Mouse (Mus musculus): Measurements from ENCODE around the gene Kcnc4. TPM values are rescaled to one million over a fixed set of nuclear protein-coding genes. Genes with fewer than 3 reads are reported as not detected.

Gene Kcnc4
- polyA plus RNA-seq, 1 experiment from 2014 or later, result 0.08 TPM

DNA sequence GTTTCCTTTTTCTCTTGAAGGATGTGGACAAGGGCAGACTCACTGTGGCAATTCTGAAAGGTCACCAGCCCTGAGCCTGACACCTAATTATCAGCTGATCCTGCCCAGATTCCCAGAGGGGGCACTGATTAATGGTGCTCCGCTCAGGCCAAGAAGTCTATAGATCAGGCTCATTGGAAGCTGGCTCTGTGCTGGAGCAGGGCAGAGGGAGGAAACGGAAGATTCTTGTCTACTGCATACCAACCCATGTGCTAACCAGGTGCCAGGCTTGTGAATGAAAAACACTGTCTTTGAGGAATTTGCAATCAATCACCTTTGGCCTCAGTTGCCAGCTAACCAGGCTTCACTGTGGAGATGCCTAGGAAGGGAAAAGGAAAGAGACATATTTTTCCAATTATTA, 39.2 kb downstream of the Kcnc4 start:
- 47% methylated on average over 2 of the region's 2 CpGs for WGBS
- H3K4me2 ChIP-seq, result no peak overlapping the region
- H3K4me1 ChIP-seq (replicated peaks), result no peaks in the 10 kb centered on the region
- no peak overlapping the region for H3K9ac ChIP-seq
- H3K27me3 ChIP-seq, result no peaks in the 10 kb centered on the region
- no peak for ATAC-seq (replicated peaks; ENCODE audit: insufficient number of reproducible peaks, insufficient read depth, low FRiP score, low read depth)
- H3K4me3 ChIP-seq, result no peak overlapping the region
- no peaks in the 10 kb centered on the region for H3K36me3 ChIP-seq
- H3K9me3 ChIP-seq (replicated peaks), result no peaks in the 10 kb centered on the region
- no peak overlapping the region for H3K27ac ChIP-seq

DNA sequence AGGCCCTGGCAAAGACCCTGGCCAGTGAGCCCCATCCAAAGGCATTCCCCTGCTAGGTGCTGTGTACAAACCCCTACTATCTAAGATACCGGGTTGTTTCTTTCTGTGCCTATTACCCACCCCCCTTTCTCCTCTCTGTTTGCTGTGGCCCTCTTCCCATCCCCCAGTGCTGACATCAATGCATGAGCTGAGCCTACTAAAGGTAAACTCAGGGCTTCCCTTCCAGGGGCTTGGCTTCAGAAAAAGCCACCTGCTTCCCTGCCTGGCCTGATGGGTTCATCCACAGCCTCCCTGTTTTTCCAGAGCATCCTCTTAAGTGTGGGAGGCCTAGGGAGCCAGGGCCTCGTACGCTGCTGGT, 42.1 kb downstream of the Kcnc4 start:
- H3K27ac ChIP-seq, result no peak overlapping the region
- ATAC-seq (replicated peaks; ENCODE audit: insufficient number of reproducible peaks, insufficient read depth, low FRiP score, low read depth), result no peak
- 72% methylated on average over 3 of the region's 3 CpGs for WGBS

DNA sequence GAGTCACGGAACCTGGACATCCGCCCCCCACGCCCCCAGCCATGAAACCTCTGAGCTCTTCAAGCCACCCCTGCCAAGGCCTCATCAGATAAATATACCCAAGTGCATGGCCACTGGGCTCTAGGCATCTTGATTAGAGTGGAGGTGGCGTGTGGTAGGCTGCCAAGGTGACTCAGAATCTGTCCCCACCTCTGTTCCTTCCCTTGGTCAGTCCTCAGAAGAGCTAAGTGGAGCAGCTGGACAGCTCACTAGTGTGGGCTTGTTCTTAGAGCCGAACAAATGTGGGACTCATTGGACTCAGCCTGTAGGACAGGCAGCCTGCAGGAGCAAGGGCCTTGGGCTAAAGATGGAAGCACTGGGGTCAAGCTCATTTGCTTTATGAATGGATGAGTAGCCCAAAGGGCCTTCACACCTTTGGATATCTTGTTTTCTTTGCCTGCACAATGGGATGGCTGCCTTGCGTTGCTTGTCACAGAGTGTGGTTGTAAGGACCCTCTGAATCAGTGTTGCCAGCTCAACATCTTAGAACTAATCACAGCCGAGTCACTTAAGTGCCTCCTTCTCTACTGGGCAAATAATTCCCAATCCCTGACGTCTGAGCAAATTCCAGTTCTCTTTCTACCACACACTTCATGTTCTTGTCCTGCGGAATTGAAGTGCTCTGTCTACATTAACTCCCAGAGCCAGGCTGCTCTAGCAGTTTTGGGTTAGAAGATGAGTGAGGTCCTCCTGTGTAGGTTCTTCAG, 42.6 kb downstream of the Kcnc4 start:
- ATAC-seq (replicated peaks; ENCODE audit: insufficient number of reproducible peaks, insufficient read depth, low FRiP score, low read depth), result no peak
- Histone ChIP-seq H3K36me3 (no peaks in the 10 kb centered on the region), H3K4me1 (replicated peaks) (peaks cover 4% of the 10 kb centered on the region), H3K4me3 (no peak overlapping the region), H3K27ac (no peak overlapping the region), H3K9me3 (replicated peaks) (no peaks in the 10 kb centered on the region), H3K27me3 (peaks cover 5% of the 10 kb centered on the region; the same call in 1 of the 2 replicates), H3K9ac (no peak overlapping the region), H3K4me2 (no peak overlapping the region)
- WGBS, result 76% methylated on average over 9 of the region's 9 CpGs

More for the DNA sequence above, 42.1 kb downstream of the Kcnc4 start:
- Histone ChIP-seq H3K4me1 (replicated peaks) (no peaks in the 10 kb centered on the region), H3K4me3 (no peak overlapping the region), H3K9me3 (replicated peaks) (no peaks in the 10 kb centered on the region), H3K27me3 (peaks cover 5% of the 10 kb centered on the region; the same call in 1 of the 2 replicates), H3K9ac (no peak overlapping the region), H3K36me3 (no peaks in the 10 kb centered on the region), H3K4me2 (no peak overlapping the region)

DNA sequence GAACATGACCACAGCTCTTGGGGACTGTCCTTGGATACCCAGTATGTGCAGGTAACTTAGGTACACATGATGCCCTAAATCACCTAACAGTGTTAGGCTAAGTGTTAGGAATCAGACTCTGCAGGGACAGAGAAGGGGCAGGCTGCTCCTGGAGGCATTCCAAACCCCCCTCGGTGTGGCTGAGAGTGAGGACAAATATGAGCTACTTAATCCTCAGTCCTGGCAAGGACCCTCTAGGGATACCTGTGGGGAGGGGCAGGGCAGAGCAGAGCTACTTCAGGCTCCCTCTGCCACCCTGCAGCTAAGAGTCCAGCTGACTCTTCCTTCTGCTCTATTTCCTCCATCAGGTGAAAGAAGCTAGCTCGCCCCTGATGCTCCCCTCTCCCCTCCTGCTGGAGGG, 46.3 kb downstream of the Kcnc4 start:
- H3K36me3 ChIP-seq, result no peaks in the 10 kb centered on the region
- ATAC-seq (replicated peaks; ENCODE audit: insufficient number of reproducible peaks, insufficient read depth, low FRiP score, low read depth), result no peak
- no peaks in the 10 kb centered on the region for H3K9me3 ChIP-seq (replicated peaks)
- peaks cover 8% of the 10 kb centered on the region for H3K4me1 ChIP-seq (replicated peaks)
- H3K27ac ChIP-seq, result no peak overlapping the region
- no peak overlapping the region for H3K4me3 ChIP-seq
- peaks cover 5% of the 10 kb centered on the region; the same call in 1 of the 2 replicates for H3K27me3 ChIP-seq
- no peak overlapping the region for H3K9ac ChIP-seq
- H3K4me2 ChIP-seq, result no peak overlapping the region
- WGBS, result 33% methylated on average over 2 of the region's 2 CpGs

DNA sequence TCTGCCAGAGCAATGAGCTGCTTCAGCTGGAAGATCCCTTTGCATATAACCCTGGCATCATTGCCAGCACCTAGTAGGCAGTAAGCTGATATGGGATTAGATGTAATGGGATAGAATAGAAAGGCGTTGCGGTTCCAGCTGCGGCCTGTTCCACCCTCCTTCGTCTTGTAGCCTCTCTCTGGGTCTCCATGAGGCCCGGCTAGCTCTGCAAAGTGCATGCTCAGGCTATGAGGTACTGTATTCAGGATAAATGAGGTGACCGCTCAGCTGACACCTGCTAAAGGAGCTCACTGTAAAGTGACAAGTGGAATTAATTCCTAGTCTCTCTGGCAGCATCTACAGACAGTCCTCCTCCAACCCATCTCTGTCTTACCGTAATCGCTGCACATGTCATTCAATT, 46.8 kb downstream of the Kcnc4 start:
- peaks cover 5% of the 10 kb centered on the region; the same call in 1 of the 2 replicates for H3K27me3 ChIP-seq
- ATAC-seq (replicated peaks; ENCODE audit: insufficient number of reproducible peaks, insufficient read depth, low FRiP score, low read depth), result no peak
- peaks cover 8% of the 10 kb centered on the region for H3K4me1 ChIP-seq (replicated peaks)
- 80% methylated on average over 8 of the region's 8 CpGs for WGBS
- no peak overlapping the region for H3K27ac ChIP-seq
- H3K4me3 ChIP-seq, result no peak overlapping the region
- no peak overlapping the region for H3K9ac ChIP-seq
- H3K36me3 ChIP-seq, result no peaks in the 10 kb centered on the region
- no peaks in the 10 kb centered on the region for H3K9me3 ChIP-seq (replicated peaks)
- H3K4me2 ChIP-seq, result no peak overlapping the region

DNA sequence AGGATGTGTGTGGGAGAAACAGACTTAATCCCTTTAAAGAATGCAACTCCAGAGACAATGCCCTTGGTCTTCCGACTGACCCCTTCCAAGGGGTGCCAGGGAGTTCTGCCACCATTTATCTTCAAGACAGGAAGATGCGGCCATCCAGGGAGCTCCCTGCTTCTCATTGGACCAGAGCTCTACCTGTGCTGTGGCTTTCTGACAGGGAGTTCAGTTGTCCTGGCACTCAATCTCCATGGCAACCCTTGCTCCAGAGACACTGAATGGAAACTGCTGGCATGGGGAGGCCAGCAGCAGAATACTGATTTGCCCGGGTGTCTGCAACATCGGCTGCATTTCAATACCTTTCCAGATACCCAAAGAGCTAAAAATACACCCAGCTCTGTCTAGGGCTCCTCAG, 47.7 kb downstream of the Kcnc4 start:
- 28% methylated on average over 4 of the region's 4 CpGs for WGBS
- Histone ChIP-seq H3K27ac (no peak overlapping the region), H3K9me3 (replicated peaks) (no peaks in the 10 kb centered on the region), H3K4me3 (no peak overlapping the region), H3K9ac (no peak overlapping the region), H3K27me3 (peaks cover 5% of the 10 kb centered on the region; the same call in 1 of the 2 replicates), H3K4me2 (no peak overlapping the region), H3K4me1 (replicated peaks) (peaks cover 8% of the 10 kb centered on the region), H3K36me3 (no peaks in the 10 kb centered on the region)
- no peak for ATAC-seq (replicated peaks; ENCODE audit: insufficient number of reproducible peaks, insufficient read depth, low FRiP score, low read depth)

DNA sequence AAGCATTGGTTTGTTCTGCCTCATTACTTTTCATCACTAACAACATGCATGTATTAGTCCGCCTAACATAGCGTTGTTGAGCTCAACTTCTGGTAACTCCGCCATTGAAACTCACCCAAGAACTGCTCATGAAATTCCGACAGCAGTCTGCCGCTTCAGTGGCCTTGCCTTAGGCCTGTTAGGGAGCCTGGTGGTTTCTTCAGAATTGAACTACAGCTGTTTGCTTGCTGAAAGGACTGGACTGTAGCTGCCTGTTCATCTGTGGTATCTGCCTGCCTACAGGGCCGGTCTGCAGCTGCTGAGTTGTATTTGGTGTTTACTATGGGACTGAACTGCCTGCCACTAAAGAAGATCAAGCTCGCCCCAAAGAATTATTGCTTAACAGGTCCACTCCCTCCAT, 58.0 kb downstream of the Kcnc4 start:
- no peaks in the 10 kb centered on the region for H3K9me3 ChIP-seq (replicated peaks)
- no peak overlapping the region for H3K4me3 ChIP-seq
- no peaks in the 10 kb centered on the region for H3K27me3 ChIP-seq
- WGBS, result 88% methylated on average over 7 of the region's 7 CpGs
- H3K27ac ChIP-seq, result no peak overlapping the region
- H3K36me3 ChIP-seq, result no peaks in the 10 kb centered on the region
- H3K4me1 ChIP-seq (replicated peaks), result no peaks in the 10 kb centered on the region
- ATAC-seq (replicated peaks; ENCODE audit: insufficient number of reproducible peaks, insufficient read depth, low FRiP score, low read depth), result no peak
- no peak overlapping the region for H3K4me2 ChIP-seq
- H3K9ac ChIP-seq, result no peak overlapping the region

DNA sequence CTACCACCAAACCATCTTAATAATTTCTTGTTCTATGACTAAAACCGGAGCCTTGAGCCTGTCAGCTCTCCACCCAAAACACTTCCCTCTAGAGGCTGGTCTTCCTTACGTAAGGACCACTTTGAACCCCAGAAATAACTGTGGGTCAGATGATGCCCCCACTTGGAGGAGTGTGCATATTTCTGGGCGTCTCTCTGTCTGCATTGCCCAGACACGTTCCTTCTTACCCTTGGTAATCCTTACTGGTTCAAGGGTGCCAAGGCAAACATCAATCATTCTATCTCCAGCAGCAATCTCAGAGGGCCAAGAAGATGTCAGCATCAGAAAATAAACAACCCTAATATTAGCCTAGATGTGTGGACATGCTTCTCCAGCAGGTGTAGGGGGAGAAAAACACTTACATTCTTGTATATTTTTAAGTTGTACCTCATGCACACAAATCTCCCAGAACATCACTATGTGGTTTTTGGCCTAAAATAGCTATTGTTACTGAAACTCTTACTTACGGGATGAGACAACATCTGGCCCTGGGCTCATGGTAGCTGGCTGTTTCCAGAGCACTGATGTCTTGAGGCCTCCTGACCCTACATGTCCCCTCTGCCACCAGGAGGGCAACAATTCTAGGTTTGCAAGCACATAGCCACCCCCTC, 59.2 kb downstream of the Kcnc4 start:
- Histone ChIP-seq H3K4me3 (no peak overlapping the region), H3K4me2 (no peak overlapping the region), H3K4me1 (replicated peaks) (no peaks in the 10 kb centered on the region), H3K9ac (no peak overlapping the region), H3K27me3 (no peaks in the 10 kb centered on the region), H3K9me3 (replicated peaks) (no peaks in the 10 kb centered on the region), H3K27ac (no peak overlapping the region), H3K36me3 (no peaks in the 10 kb centered on the region)
- ATAC-seq (replicated peaks; ENCODE audit: insufficient number of reproducible peaks, insufficient read depth, low FRiP score, low read depth), result no peak
- WGBS, result 66% methylated on average over 5 of the region's 5 CpGs

DNA sequence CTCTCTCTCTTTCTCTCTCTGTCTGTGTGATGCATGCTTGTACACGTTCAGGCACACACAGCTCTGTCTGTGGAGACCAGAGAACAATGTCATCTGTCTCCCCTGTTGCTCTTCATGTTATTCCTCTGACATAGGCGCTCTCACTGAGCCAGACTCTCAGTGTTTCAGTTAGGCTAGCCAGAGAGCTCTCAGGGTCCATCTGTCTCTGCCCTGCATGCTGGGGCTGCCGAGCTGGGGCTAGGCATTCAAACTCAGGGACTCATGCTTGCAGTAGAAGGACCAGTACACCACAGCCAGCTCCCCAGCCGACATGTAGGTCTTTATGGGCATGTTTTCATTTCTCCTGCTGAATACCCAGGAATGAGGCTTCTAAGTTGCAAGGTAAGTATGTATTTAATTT, 68.2 kb downstream of the Kcnc4 start:
- H3K9ac ChIP-seq, result no peak overlapping the region
- H3K27ac ChIP-seq, result no peak overlapping the region
- H3K4me1 ChIP-seq (replicated peaks), result no peaks in the 10 kb centered on the region
- H3K4me3 ChIP-seq, result no peak overlapping the region
- no peaks in the 10 kb centered on the region for H3K9me3 ChIP-seq (replicated peaks)
- ATAC-seq (replicated peaks; ENCODE audit: insufficient number of reproducible peaks, insufficient read depth, low FRiP score, low read depth), result no peak
- H3K4me2 ChIP-seq, result no peak overlapping the region
- H3K27me3 ChIP-seq, result 0 out of 2 replicates have a peak, but pooled peaks cover 2% of the 10 kb centered on the region
- no peaks in the 10 kb centered on the region for H3K36me3 ChIP-seq
- 51% methylated on average over 4 of the region's 4 CpGs for WGBS

Other genes with a start within 250 kb of the Kcnc4 start
- gene Cym, start 237.8 kb downstream of the Kcnc4 start, polyA plus RNA-seq (2015; fragmentation: Nextera tagmentation; extraction: Ambion mirVana), result 5.2 and 6.3 TPM in 2 replicates
- 0.20 TPM in 2 replicates for gene A630076J17Rik, start 228.9 kb downstream of the Kcnc4 start, polyA plus RNA-seq (2015; fragmentation: Nextera tagmentation; extraction: Ambion mirVana)
- gene Prok1, start 219.8 kb downstream of the Kcnc4 start, polyA plus RNA-seq (2015; fragmentation: Nextera tagmentation; extraction: Ambion mirVana), result not detected in 2 replicates
- gene Lamtor5, start 180.7 kb downstream of the Kcnc4 start, polyA plus RNA-seq (2015; fragmentation: Nextera tagmentation; extraction: Ambion mirVana), result 153 and 158 TPM in 2 replicates
- gene Slc16a4, start 168.3 kb downstream of the Kcnc4 start, polyA plus RNA-seq (2015; fragmentation: Nextera tagmentation; extraction: Ambion mirVana), result 1.5 and 2.3 TPM in 2 replicates
- 10.6 and 10.9 TPM in 2 replicates for gene Rbm15, start 125.9 kb downstream of the Kcnc4 start, polyA plus RNA-seq (2015; fragmentation: Nextera tagmentation; extraction: Ambion mirVana)
- 4.7 TPM in 2 replicates for gene Slc6a17, start 58.5 kb upstream of the Kcnc4 start, polyA plus RNA-seq (2015; fragmentation: Nextera tagmentation; extraction: Ambion mirVana)
- not detected in 2 replicates for gene Ubl4b, start 95.5 kb upstream of the Kcnc4 start, polyA plus RNA-seq (2015; fragmentation: Nextera tagmentation; extraction: Ambion mirVana)
- 0.29 and 0.33 TPM in 2 replicates for gene Alx3, start 135.5 kb upstream of the Kcnc4 start, polyA plus RNA-seq (2015; fragmentation: Nextera tagmentation; extraction: Ambion mirVana)
- not detected in 2 replicates for gene Gm10961, start 171.8 kb upstream of the Kcnc4 start, polyA plus RNA-seq (2015; fragmentation: Nextera tagmentation; extraction: Ambion mirVana)
- gene Strip1, start 172.1 kb upstream of the Kcnc4 start, polyA plus RNA-seq (2015; fragmentation: Nextera tagmentation; extraction: Ambion mirVana), result 30.9 and 35.3 TPM in 2 replicates
- 47.3 and 54.6 TPM in 2 replicates for gene Ahcyl1, start 237.0 kb upstream of the Kcnc4 start, polyA plus RNA-seq (2015; fragmentation: Nextera tagmentation; extraction: Ambion mirVana)